Mouse (Mus musculus) midbrain, embryonic 12.5 days (tissue): Measurements from ENCODE around the gene B3gnt3. TPM values are rescaled to one million over a fixed set of nuclear protein-coding genes. Genes with fewer than 3 reads are reported as not detected.

ENCODE experiments used
- ATAC-seq: fragments of 200-750 bp; cut with Nextera tagmentation; 2 replicates; pipeline ENCODE4 v1.8.0; 2017; ENCODE audit warnings: low read depth, moderate TSS enrichment, moderate library complexity; ENCODE audit not compliant: low FRiP score
- H3K27ac ChIP-seq: fragments of 300-500 bp; sonication (generic); replicated peaks from 2 replicates; pipeline ENCODE4 v1.5.1; 2016; ENCODE audit warnings: mild to moderate bottlenecking
- H3K27me3 ChIP-seq: fragments of 300-500 bp; sonication (generic); 2 replicates; pipeline ENCODE4 v1.6.1; 2016; ENCODE audit warnings: mild to moderate bottlenecking
- H3K36me3 ChIP-seq: fragments of 300-500 bp; sonication (generic); 2 replicates; pipeline ENCODE4 v1.6.1; 2016
- H3K4me1 ChIP-seq: fragments of 300-500 bp; sonication (generic); 2 replicates; pipeline ENCODE4 v1.6.1; 2016
- H3K4me2 ChIP-seq: fragments of 300-500 bp; sonication (generic); replicated peaks from 2 replicates; pipeline ENCODE4 v1.6.1; 2016; ENCODE audit warnings: mild to moderate bottlenecking, moderate library complexity
- H3K4me3 ChIP-seq: fragments of 300-500 bp; sonication (generic); 2 replicates; pipeline ENCODE4 v1.5.1; 2016; ENCODE audit warnings: mild to moderate bottlenecking
- H3K9ac ChIP-seq: fragments of 300-500 bp; sonication (generic); replicated peaks from 2 replicates; pipeline ENCODE4 v1.6.1; 2016; ENCODE audit warnings: mild to moderate bottlenecking, moderate library complexity
- H3K9me3 ChIP-seq: fragments of 300-500 bp; sonication (generic); 2 replicates; pipeline ENCODE4 v1.6.1; 2016; ENCODE audit warnings: mild to moderate bottlenecking
- WGBS: fragments of 180-500 bp; shearing (Covaris S2); methylation state at CpG from one replicate; pipeline ENCODE4 v1.1.7; 2016; 5-methylcytosine and 5-hydroxymethylcytosine counted together
- polyA plus RNA-seq: library from polyadenylated mRNA; unstranded; fragments of >200 nt; fragmentation: Nextera tagmentation; extraction: Ambion mirVana; gene quantifications from 2 replicates; pipeline ENCODE4 v1.2.1, GENCODE M21; 2016

The B3gnt3 gene
- polyA plus RNA-seq, 1 experiment from 2014 or later = 0.66 TPM

DNA sequence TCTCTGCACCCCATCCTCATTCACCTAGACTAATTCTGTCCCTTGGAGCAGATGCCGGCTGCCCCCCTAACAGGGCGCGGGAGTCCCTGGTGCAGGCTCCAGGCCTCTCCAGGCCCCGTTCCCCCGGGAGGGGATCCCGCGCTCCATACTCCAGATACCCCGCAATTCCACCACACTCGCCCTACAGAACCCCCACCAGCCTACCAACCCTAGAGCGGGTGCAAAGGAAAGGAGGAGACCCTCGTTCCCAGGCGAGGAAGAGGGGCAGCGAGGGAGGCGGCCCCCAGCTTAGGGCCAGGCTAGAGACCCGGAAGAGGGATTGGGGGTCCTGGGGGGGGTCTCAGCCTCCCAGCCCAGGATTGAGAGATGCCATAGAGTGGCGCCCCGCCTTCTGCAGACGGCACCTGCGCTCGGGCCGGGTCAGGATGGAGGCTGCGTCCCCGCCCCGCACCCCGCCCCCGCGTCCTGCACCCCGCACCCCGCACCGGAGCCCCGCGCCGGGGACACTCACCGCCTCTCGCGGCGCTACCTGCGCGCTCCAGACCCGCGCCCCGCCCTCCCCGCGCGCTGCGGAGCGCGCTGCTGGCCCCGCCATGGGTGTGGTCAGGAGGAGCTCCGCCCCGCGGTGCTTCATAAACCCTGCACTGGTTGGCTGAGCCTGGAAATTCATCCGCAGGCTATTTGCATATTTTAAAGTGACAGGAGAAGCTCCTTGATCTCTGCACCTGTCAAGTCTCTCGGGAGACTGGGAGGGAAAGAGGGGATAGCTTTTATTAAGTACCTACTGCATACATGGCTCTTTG lies 23.7 kb upstream of the B3gnt3 start, which contains the start of gene Fcho1:
Gene Fcho1 (minus strand): TSS at position 595 of the 803 bp plus-strand sequence.
- ATAC-seq = peak; percentile 84
- WGBS = 2% methylated on average over 37 of the region's 54 CpGs
- Histone ChIP-seq H3K27ac (0 out of 2 replicates have a peak within 1 kb of the TSS, but pooled peaks have one; percentile 44), H3K9me3 (no peaks in the 10 kb centered on the region), H3K9ac (peak within 1 kb of the TSS; percentile 89), H3K4me2 (peak within 1 kb of the TSS; percentile 83), H3K36me3 (no peaks in the 10 kb centered on the region), H3K4me3 (peak within 1 kb of the TSS; percentile 78), H3K4me1 (peaks cover 48% of the 10 kb centered on the region), H3K27me3 (peaks cover 20% of the 10 kb centered on the region)

DNA sequence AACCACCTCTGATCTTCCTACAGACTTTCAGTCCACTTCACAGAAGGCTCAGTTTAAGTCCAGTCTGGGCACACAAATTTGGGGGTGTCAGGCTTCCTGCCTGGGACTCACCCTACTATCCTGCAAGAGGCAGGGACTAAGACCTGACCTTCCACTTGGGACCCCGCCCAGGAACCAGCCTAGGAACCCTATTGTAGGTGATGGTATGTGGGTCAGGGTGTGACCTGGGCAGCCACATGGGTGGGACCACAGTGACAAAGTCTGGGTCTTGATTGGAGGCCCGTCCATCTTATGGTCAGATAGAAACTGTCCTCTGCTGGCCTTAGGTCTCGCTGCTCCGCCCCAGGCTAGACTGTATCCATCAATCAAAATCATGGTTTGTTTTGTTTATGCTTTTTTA lies 22.8 kb upstream of the B3gnt3 start:
- H3K27me3 ChIP-seq = peaks cover 20% of the 10 kb centered on the region
- H3K27ac ChIP-seq = no peak overlapping the region
- peak overlapping the region; percentile 83 for H3K4me2 ChIP-seq
- ATAC-seq = no peak
- no peak overlapping the region for H3K9ac ChIP-seq
- no peaks in the 10 kb centered on the region for H3K36me3 ChIP-seq
- H3K4me3 ChIP-seq = peak overlapping the region; percentile 78
- peaks cover 56% of the 10 kb centered on the region for H3K4me1 ChIP-seq
- 73% methylated on average over 4 of the region's 4 CpGs for WGBS
- no peaks in the 10 kb centered on the region for H3K9me3 ChIP-seq

DNA sequence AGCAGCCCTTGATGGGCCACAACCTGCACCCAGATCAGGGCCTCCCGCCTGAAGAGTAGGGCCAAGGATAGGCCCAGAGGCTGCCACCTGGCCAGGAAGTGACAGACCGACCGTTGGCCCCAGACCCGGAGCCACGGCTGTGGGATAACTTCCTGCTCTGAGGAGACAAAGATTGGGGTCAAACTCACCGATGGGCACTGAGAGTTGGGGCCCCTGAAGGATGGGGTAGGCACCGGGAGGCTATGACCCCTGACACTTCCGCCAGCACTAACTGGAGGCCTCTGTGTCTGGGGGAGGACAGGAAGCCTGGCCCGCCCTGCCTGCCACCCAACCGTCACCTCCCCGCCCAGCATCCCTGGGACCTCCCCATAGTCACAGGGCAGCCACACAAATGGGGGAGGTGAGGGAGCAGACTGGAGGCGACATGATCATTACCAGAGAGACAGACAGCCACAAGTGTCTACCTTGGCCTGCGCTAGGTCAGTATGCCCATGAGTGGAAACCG lies 21.5 kb upstream of the B3gnt3 start:
- Histone ChIP-seq H3K27me3 (peaks cover 20% of the 10 kb centered on the region), H3K9me3 (no peaks in the 10 kb centered on the region), H3K9ac (no peak overlapping the region), H3K4me1 (peaks cover 58% of the 10 kb centered on the region), H3K27ac (no peak overlapping the region), H3K36me3 (no peaks in the 10 kb centered on the region), H3K4me3 (no peak overlapping the region), H3K4me2 (no peak overlapping the region)
- no peak for ATAC-seq
- WGBS = 64% methylated on average over 14 of the region's 14 CpGs

DNA sequence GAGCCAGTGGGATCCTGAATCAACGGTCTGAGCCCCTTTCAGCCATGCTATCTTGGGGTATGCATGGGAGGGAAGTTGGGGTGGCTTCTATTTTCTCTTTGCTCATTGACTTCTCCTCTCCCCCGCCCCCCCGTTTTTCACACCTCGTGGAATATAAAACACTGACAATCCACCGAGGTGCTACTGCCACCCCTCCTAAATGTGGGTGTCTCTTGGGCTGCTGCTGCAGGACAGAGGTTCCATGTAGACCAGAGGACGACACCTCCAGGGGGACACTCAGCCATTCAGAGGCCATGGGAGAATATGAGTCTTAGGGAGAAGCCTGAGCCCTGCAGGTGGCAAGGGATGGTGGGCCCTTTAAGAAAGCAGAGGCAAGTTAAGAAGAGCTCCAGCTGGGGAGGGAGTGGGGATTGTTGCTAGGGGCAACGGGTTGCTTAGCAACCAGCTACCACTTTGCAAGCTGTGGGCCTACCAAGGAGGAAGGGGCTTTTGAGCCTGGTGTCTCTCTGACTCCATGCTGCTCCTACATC lies 18.4 kb upstream of the B3gnt3 start:
- Histone ChIP-seq H3K4me3 (no peak overlapping the region), H3K9me3 (no peaks in the 10 kb centered on the region), H3K9ac (no peak overlapping the region), H3K4me1 (peaks cover 55% of the 10 kb centered on the region), H3K27ac (peak overlapping the region; percentile 85), H3K27me3 (peaks cover 5% of the 10 kb centered on the region), H3K36me3 (peaks cover 18% of the 10 kb centered on the region), H3K4me2 (peak overlapping the region; percentile 36)
- WGBS = 22% methylated on average over 7 of the region's 7 CpGs
- ATAC-seq = peak; percentile 85

DNA sequence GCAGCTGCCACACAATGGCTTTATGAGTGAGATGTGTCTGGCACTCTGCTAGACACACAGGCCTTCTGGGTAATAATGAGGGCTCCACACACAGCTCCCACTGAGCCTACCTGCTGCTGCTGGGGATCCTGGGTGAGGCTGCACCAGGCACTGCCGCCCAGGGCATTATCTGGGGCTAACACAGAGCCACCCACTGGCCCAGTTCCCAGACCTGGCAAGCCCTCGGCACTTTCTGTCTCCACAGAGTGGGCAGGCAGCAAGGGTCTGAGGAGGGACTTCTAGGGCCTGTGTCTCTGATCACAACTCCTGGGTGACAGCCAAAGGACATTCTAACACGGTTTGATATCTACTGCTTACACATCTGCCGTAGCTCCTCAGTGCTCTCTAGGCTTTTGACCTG lies 17.6 kb upstream of the B3gnt3 start:
- 0 out of 2 replicates have a peak, but pooled peaks have one; percentile 7 for ATAC-seq
- Histone ChIP-seq H3K36me3 (peaks cover 21% of the 10 kb centered on the region), H3K9me3 (no peaks in the 10 kb centered on the region), H3K4me3 (no peak overlapping the region), H3K27ac (peak overlapping the region; percentile 85), H3K27me3 (peaks cover 5% of the 10 kb centered on the region), H3K4me2 (0 out of 2 replicates have a peak overlapping the region, but pooled peaks have one; percentile 36), H3K9ac (no peak overlapping the region), H3K4me1 (peaks cover 48% of the 10 kb centered on the region)
- 59% methylated on average over 4 of the region's 4 CpGs for WGBS

DNA sequence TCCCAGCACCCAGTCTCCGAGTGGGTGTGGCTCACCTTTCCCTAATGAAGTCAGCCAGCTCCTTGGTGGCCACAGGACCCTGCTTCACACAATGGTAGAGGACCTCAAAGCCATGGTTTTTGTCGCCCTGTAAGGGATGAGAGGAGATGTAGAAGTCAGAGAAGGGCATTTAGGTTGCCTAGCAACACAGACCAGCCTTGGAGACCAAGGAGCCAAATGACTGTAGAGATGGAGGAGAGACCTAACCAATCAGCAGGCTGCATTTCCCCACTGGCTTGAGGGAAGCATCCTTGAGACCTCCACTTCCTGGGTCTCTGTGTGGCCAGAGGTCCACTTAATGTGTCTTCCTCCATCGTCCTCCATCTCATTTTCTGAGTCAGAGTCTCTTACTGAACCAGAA lies 16.7 kb upstream of the B3gnt3 start:
- Histone ChIP-seq H3K4me3 (no peak overlapping the region), H3K27me3 (peaks cover 8% of the 10 kb centered on the region; the same call in 1 of the 2 replicates), H3K27ac (0 out of 2 replicates have a peak overlapping the region, but pooled peaks have one; percentile 85), H3K9me3 (no peaks in the 10 kb centered on the region), H3K4me2 (no peak overlapping the region), H3K9ac (no peak overlapping the region), H3K36me3 (peaks cover 26% of the 10 kb centered on the region), H3K4me1 (peaks cover 45% of the 10 kb centered on the region)
- ATAC-seq = no peak
- 25% methylated on average over 3 of the region's 3 CpGs for WGBS

DNA sequence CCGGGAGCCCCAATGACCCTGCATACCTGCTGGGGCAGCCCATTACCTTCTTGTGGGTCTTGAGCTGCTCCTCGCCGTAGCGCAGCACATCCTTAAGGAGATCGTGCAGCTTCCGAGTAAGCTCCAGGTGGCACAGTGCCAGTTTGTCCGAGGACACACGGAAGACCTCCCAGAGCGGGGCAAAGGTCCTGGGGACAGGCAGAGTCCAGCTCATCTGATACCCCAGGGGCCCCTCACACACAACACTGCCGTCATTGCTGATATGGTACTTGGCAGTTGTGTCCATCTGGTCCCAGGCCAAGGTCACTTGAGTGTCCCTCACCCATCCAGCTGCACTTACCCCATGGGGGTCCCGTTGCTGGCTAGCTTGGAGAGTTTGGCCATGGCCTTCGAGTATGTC lies 15.5 kb upstream of the B3gnt3 start:
- no peak overlapping the region for H3K27ac ChIP-seq
- WGBS = 97% methylated on average over 12 of the region's 12 CpGs
- no peak overlapping the region for H3K4me3 ChIP-seq
- H3K9ac ChIP-seq = no peak overlapping the region
- 0 out of 2 replicates have a peak, but pooled peaks cover 5% of the 10 kb centered on the region for H3K27me3 ChIP-seq
- H3K4me1 ChIP-seq = peaks cover 44% of the 10 kb centered on the region
- H3K36me3 ChIP-seq = peaks cover 38% of the 10 kb centered on the region
- no peak overlapping the region for H3K4me2 ChIP-seq
- ATAC-seq = no peak
- H3K9me3 ChIP-seq = no peaks in the 10 kb centered on the region

DNA sequence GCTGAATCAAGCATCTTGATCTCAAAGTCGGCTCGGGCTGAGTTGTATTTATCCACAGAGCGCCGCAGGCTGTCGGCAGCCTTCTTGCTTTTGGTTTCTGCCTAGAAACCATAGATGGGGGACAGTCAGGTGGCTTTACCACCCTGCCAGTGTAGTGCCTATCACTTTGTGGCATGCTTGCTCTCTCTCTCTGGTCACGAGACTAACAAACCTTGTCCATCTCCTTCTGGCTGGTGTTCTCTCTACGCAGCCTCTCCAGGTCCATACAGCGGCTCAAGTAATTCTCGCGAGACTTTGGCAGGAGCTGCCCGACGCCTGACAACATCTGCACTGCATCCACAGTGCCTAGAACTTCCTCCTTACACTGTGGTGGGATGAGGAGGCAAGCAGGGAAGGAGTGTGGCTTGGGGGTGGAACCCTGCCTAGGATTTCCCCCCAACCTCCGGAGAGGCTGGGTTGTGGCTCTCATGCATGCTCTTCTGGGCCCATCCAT lies 15.0 kb upstream of the B3gnt3 start:
- Histone ChIP-seq H3K4me2 (no peak overlapping the region), H3K27ac (no peak overlapping the region), H3K9ac (no peak overlapping the region), H3K4me1 (peaks cover 39% of the 10 kb centered on the region), H3K4me3 (no peak overlapping the region), H3K27me3 (peaks cover 5% of the 10 kb centered on the region; the same call in 1 of the 2 replicates), H3K36me3 (peaks cover 42% of the 10 kb centered on the region), H3K9me3 (no peaks in the 10 kb centered on the region)
- ATAC-seq = no peak
- WGBS = 84% methylated on average over 13 of the region's 13 CpGs

DNA sequence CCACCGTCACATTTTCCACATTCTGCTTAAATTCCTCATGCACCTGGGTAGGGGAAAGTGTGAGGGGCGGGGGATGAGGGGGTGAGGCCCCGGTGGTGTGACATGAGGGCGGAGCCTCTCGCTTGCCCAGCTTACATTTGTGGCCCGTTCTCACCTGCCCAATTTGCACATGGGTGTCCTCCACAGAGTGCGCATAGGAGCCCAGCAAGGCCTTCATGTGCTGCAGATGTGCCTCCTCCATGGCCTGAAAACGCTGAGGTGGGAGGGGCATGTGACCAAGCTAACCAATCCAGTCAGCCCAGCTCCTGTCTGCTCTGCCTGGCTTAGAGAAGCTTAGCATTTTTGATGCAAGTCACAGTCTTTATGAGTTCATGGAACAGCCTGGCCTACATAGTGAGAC lies 13.9 kb upstream of the B3gnt3 start:
- no peak overlapping the region for H3K9ac ChIP-seq
- H3K36me3 ChIP-seq = peaks cover 42% of the 10 kb centered on the region
- peaks cover 28% of the 10 kb centered on the region for H3K4me1 ChIP-seq
- H3K27ac ChIP-seq = no peak overlapping the region
- H3K4me2 ChIP-seq = no peak overlapping the region
- WGBS = 63% methylated on average over 8 of the region's 8 CpGs
- no peak overlapping the region for H3K4me3 ChIP-seq
- no peak for ATAC-seq
- H3K27me3 ChIP-seq = peaks cover 10% of the 10 kb centered on the region; the same call in 1 of the 2 replicates
- no peaks in the 10 kb centered on the region for H3K9me3 ChIP-seq

DNA sequence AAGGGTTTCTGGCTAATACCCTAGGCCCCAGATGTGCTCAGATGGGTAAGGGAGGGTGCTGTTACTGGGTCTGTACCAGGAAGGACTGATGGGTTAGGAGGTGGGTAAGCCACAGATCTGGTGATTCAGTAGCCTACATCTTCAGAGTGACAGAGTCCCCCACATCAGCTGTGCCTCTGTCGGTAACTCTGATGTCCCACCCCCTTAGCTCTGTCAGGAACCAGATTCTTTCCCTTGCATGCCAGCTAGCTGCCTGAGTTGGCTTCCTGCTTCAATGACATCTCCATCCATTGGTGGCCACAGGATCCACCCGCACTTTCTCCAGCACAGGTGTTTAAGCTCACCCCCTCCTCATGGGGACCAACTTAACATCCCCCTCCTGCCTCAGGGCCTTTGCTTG lies 10.0 kb upstream of the B3gnt3 start:
- H3K9me3 ChIP-seq = no peaks in the 10 kb centered on the region

DNA sequence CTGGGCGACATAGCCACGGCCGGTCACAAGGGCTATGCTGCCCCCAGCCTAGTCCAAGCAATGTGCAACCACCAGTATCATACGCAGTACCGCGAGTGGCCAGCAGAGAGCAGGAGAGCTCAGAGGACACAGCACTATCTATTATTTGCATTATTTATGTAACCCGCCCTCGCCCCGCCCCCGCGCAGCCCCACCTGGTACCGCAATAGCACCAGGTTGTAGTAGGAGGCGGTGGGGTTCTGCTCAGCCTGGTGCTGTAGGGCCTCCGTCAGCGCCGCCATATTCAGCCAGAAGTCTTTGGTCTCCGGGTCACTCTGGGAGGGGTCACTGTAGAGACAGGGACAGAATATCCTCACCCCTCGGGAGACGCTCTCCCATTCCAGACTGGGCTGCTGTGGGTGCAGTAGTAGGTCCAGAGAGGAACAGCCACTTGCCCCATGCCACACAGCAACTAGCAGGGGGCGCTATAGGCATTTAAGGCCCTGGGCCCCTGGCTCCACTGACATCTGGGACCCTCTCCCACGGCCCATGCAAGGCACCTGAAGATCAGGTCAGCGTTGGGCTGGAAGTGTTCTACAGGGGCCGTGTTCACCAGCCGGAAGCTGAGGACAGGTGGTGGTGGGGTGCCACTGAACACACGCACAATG lies 8.3 kb upstream of the B3gnt3 start:
- no peaks in the 10 kb centered on the region for H3K9me3 ChIP-seq
- H3K4me3 ChIP-seq = 0 out of 2 replicates have a peak overlapping the region, but pooled peaks have one; percentile 9
- H3K27me3 ChIP-seq = peaks cover 45% of the 10 kb centered on the region
- 24% methylated on average over 25 of the region's 25 CpGs for WGBS
- H3K4me1 ChIP-seq = 0 out of 2 replicates have a peak, but pooled peaks cover 4% of the 10 kb centered on the region
- H3K9ac ChIP-seq = no peak overlapping the region
- peak overlapping the region; percentile 44 for H3K4me2 ChIP-seq
- ATAC-seq = peak; percentile 76
- H3K36me3 ChIP-seq = peaks cover 24% of the 10 kb centered on the region; the same call in 1 of the 2 replicates
- no peak overlapping the region for H3K27ac ChIP-seq

More for the DNA sequence above, 10.0 kb upstream of the B3gnt3 start:
- Histone ChIP-seq H3K9ac (no peak overlapping the region), H3K27me3 (peaks cover 40% of the 10 kb centered on the region), H3K36me3 (peaks cover 37% of the 10 kb centered on the region), H3K4me2 (no peak overlapping the region), H3K4me1 (0 out of 2 replicates have a peak, but pooled peaks cover 4% of the 10 kb centered on the region), H3K4me3 (no peak overlapping the region), H3K27ac (no peak overlapping the region)
- WGBS = 77% methylated on average over 2 of the region's 2 CpGs
- ATAC-seq = no peak
